Mouse (Mus musculus) heart, postnatal 25 days (tissue): Measurements from ENCODE around the gene Dnaic2. TPM values are rescaled to one million over a fixed set of nuclear protein-coding genes. Genes with fewer than 3 reads are reported as not detected.

Experiments
- DNase-seq: peaks from one replicate; pipeline ENCODE4 v3.0.0; 2022; ENCODE audit warnings: low spot score
- intact Hi-C: fragments of 180-260 bp; cut with DNase I; formaldehyde crosslinking; loops from one replicate; pipeline ENCODE4 v1.15.1; 2025
- total RNA-seq, 2 experiments: library from RNA; stranded (reverse); gene quantifications; 2 replicates each; pipeline ENCODE4 v1.2.3; 2021

Gene Dnaic2
- total RNA-seq, 2 experiments from 2014 or later = 0.13 to 0.25 TPM

- DNase-seq = no peak
- intact Hi-C loops = no loop called here
These were observed 9.9 kb downstream of the Dnaic2 start for GRCm38 (mm10) chr11:114736913-114737624.

- DNase-seq = no peak
- intact Hi-C loops = no loop called here
These were observed 13.4 kb downstream of the Dnaic2 start for GRCm38 (mm10) chr11:114740598-114740997.

GRCm38 (mm10) chr11:114741451-114741850 lies 14.2 kb downstream of the Dnaic2 start:
- intact Hi-C loops = no loop called here
- no peak for DNase-seq

GRCm38 (mm10) chr11:114745134-114745533 lies 17.9 kb downstream of the Dnaic2 start:
- peak; percentile 70 for DNase-seq
- intact Hi-C loops = loop anchor here (1.0 to 2.0 kb wide), 2 partner anchors 44 to 168 kb away; no protein-coding TSS in a partner anchor

GRCm38 (mm10) chr11:114747564-114748138 lies 20.4 kb downstream of the Dnaic2 start:
- no peak for DNase-seq
- intact Hi-C loops = no loop called here

GRCm38 (mm10) chr11:114764820-114765818 lies 37.9 kb downstream of the Dnaic2 start, which contains the start of gene Kif19a:
Kif19a (plus strand) TSS chr11:114765388.
- peak; percentile 27 for DNase-seq
- intact Hi-C loops = no loop called here

- DNase-seq = no peak
- intact Hi-C loops = no loop called here
These were observed 42.7 kb downstream of the Dnaic2 start for GRCm38 (mm10) chr11:114769911-114770310.

GRCm38 (mm10) chr11:114771896-114772295 lies 44.7 kb downstream of the Dnaic2 start:
- intact Hi-C loops = no loop called here
- DNase-seq = no peak

GRCm38 (mm10) chr11:114780076-114780475 lies 52.9 kb downstream of the Dnaic2 start:
- intact Hi-C loops = no loop called here
- peak; percentile 21 for DNase-seq

- no peak for DNase-seq
These were observed 58.7 kb downstream of the Dnaic2 start for GRCm38 (mm10) chr11:114785892-114786291.

GRCm38 (mm10) chr11:114786326-114786725 lies 59.1 kb downstream of the Dnaic2 start:
- no peak for DNase-seq
- intact Hi-C loops = no loop called here

More at GRCm38 (mm10) chr11:114785892-114786291, 58.7 kb downstream of the Dnaic2 start:
- intact Hi-C loops = no loop called here

- intact Hi-C loops = no loop called here
These were observed 60.4 kb downstream of the Dnaic2 start for GRCm38 (mm10) chr11:114787611-114788010.

GRCm38 (mm10) chr11:114789061-114789714 lies 62.0 kb downstream of the Dnaic2 start:
- intact Hi-C loops = loop anchor here (1.0 kb wide), 1 partner anchor 44 kb away; no protein-coding TSS in a partner anchor
- DNase-seq = peak; percentile 54

More at GRCm38 (mm10) chr11:114787611-114788010, 60.4 kb downstream of the Dnaic2 start:
- no peak for DNase-seq

- DNase-seq = no peak
- intact Hi-C loops = loop anchor here (1.0 kb wide), 1 partner anchor 44 kb away; no protein-coding TSS in a partner anchor
These were observed 62.5 kb downstream of the Dnaic2 start for GRCm38 (mm10) chr11:114789716-114790115.

- DNase-seq = no peak
- intact Hi-C loops = no loop called here
These were observed 63.0 kb downstream of the Dnaic2 start for GRCm38 (mm10) chr11:114790171-114790570.

GRCm38 (mm10) chr11:114790841-114791240 lies 63.6 kb downstream of the Dnaic2 start:
- intact Hi-C loops = no loop called here
- no peak for DNase-seq

GRCm38 (mm10) chr11:114791351-114791889 lies 64.2 kb downstream of the Dnaic2 start:
- DNase-seq = no peak
- intact Hi-C loops = no loop called here

GRCm38 (mm10) chr11:114791891-114792411 lies 64.7 kb downstream of the Dnaic2 start:
- intact Hi-C loops = no loop called here
- DNase-seq = no peak

- intact Hi-C loops = no loop called here
- DNase-seq = no peak
These were observed 65.8 kb downstream of the Dnaic2 start for GRCm38 (mm10) chr11:114792931-114793494.
